21 mouse cellular contexts compared by ENCODE assay signal in genomic region chr7:50118348-50118747, GRCm38 (mm10).
A peak's percentile ranks its signal among the peaks of the same experiment; 100 is the strongest.
DNase-seq lines count a peak whose midpoint lies in the region; ATAC-seq and TF ChIP-seq lines count a peak whose summit lies in the region.
"Had no signal": no experiment of that assay in that cellular context is flagged by ENCODE, and none has a peak within 500 bp of the region (broad histone marks: within the 10 kb centered on the region; RNA-seq: fewer than 3 reads in every experiment).

No protein-coding gene starts in this region.

- H3K36me3 ChIP-seq in lung, embryonic 14.5 days (ENCODE audit: insufficient read depth): no peaks in the 10 kb centered on the region
- no peaks in the 10 kb centered on the region for H3K36me3 ChIP-seq in lung, embryonic 16.5 days (ENCODE audit: control insufficient read depth, insufficient read depth, low read length)
- H3K36me3 ChIP-seq in lung, postnatal 0 days (ENCODE audit: insufficient read depth, low read length): no peaks in the 10 kb centered on the region
- H3K36me3 ChIP-seq: G1E had no signal

- H3K27ac ChIP-seq in lung, embryonic 14.5 days (ENCODE audit: low read depth): no peak overlapping the region
- no peak overlapping the region for H3K27ac ChIP-seq in lung, embryonic 16.5 days (ENCODE audit: low read length)
- H3K27ac ChIP-seq in lung, postnatal 0 days (ENCODE audit: low read length): no peak overlapping the region

- no peak for TF ChIP-seq CTCF in lung, embryonic 14.5 days (IDR thresholded peaks at IDR 0.05; ENCODE audit: low read depth)
- TF ChIP-seq CTCF in lung, postnatal 0 days (IDR thresholded peaks at IDR 0.05): no peak

- DNase-seq in lung, embryonic 14.5 days: peak; percentile 70
- no peak for DNase-seq in lung, adult 18-20 months
- no peak for DNase-seq in lung, postnatal 36 days
- peak; percentile 22 for DNase-seq in lung, postnatal 0 days (ENCODE audit: low spot score)
- no peak for DNase-seq in lung, postnatal 14 days
- DNase-seq: adrenal gland, adult 2 months; adrenal gland, adult 8-10 months; adrenal gland, postnatal 10 days; adrenal gland, postnatal 14 days; adrenal gland, postnatal 25 days; adrenal gland, postnatal 36 days; B cell, adult 2 months; cerebellum, adult 11 months; cerebellum, adult 11-12 months; cerebellum, adult 18-20 months had no signal

- H3K9me3 ChIP-seq in lung, embryonic 14.5 days (ENCODE audit: low read depth, low read length): no peaks in the 10 kb centered on the region
- H3K9me3 ChIP-seq in lung, embryonic 16.5 days (ENCODE audit: control insufficient read depth, low read length): no peaks in the 10 kb centered on the region
- no peaks in the 10 kb centered on the region for H3K9me3 ChIP-seq in lung, postnatal 0 days (ENCODE audit: low read length)

- no peak overlapping the region for H3K9ac ChIP-seq in lung, embryonic 14.5 days
- no peak overlapping the region for H3K9ac ChIP-seq in lung, embryonic 16.5 days (ENCODE audit: low read length)
- no peak overlapping the region for H3K9ac ChIP-seq in lung, postnatal 0 days (replicated peaks; ENCODE audit: low read depth)

- no peak overlapping the region for H3K4me3 ChIP-seq in lung, embryonic 14.5 days (ENCODE audit: low read depth, low read length)
- no peak overlapping the region for H3K4me3 ChIP-seq in lung, embryonic 16.5 days (ENCODE audit: low read length)
- no peak overlapping the region for H3K4me3 ChIP-seq in lung, postnatal 0 days (ENCODE audit: low read depth, low read length)

- no peaks in the 10 kb centered on the region for H3K27me3 ChIP-seq in lung, embryonic 14.5 days (ENCODE audit: insufficient read depth, low read length)
- no peaks in the 10 kb centered on the region for H3K27me3 ChIP-seq in lung, embryonic 16.5 days (ENCODE audit: control insufficient read depth, insufficient read depth, low read depth, low read length)
- no peaks in the 10 kb centered on the region for H3K27me3 ChIP-seq in lung, postnatal 0 days (replicated peaks; ENCODE audit: insufficient read depth, low read length)
- H3K27me3 ChIP-seq: CH12.LX, Patski had no signal

- whole genome bisulfite sequencing in lung, embryonic 14.5 days: 65% methylated on average over 5 of the region's 5 CpGs
- WGBS in lung, embryonic 16.5 days: 53% methylated on average over 5 of the region's 5 CpGs
- WGBS in lung, postnatal 0 days: 59% methylated on average over 5 of the region's 5 CpGs

- H3K4me1 ChIP-seq in lung, embryonic 14.5 days (ENCODE audit: insufficient read depth): no peaks in the 10 kb centered on the region
- H3K4me1 ChIP-seq in lung, embryonic 16.5 days (replicated peaks; ENCODE audit: control insufficient read depth, insufficient read depth, low read length): no peaks in the 10 kb centered on the region
- no peaks in the 10 kb centered on the region for H3K4me1 ChIP-seq in lung, postnatal 0 days (ENCODE audit: insufficient read depth, low read depth, low read length)

- TF ChIP-seq EP300 in lung, postnatal 0 days (IDR thresholded peaks at IDR 0.05): no peak

- H3K4me2 ChIP-seq in lung, embryonic 14.5 days: no peak overlapping the region
- no peak overlapping the region for H3K4me2 ChIP-seq in lung, embryonic 16.5 days (ENCODE audit: low read depth, low read length)
- no peak overlapping the region for H3K4me2 ChIP-seq in lung, postnatal 0 days (replicated peaks; ENCODE audit: low read depth, low read length)

- ATAC-seq in lung, embryonic 14.5 days (ENCODE audit: insufficient read depth): no peak
- peak; percentile 51; the same call in 1 of the 2 replicates for ATAC-seq in lung, embryonic 16.5 days (ENCODE audit: low read depth)
- no peak; the same call in 1 of the 2 replicates for ATAC-seq in lung, postnatal 0 days
- ATAC-seq: activated CD4-positive, CD25-positive, alpha-beta regulatory T cell, adult 4 months; CD4-positive, CD25-positive, alpha-beta regulatory T cell, adult 4 months; Patski had no signal

Comparison
In these comparisons a context has a peak if more than half of its experiments do, and no peak if none do; other contexts are left out.
1. DNase-seq: peak in lung, embryonic 14.5 days (single experiment) and lung, postnatal 0 days (single experiment); none in lung, adult 18-20 months (0 of 2), lung, postnatal 36 days (single experiment) and lung, postnatal 14 days (single experiment).